10 mouse cellular contexts compared by ENCODE assay signal in genomic region chr1:51719897-51720673, GRCm38 (mm10).
DNase-seq lines count a peak whose midpoint lies in the region; ATAC-seq and TF ChIP-seq lines count a peak whose summit lies in the region.
"Had no signal": no experiment of that assay in that cellular context is flagged by ENCODE, and none has a peak within 500 bp of the region (broad histone marks: within the 10 kb centered on the region; RNA-seq: fewer than 3 reads in every experiment).

No protein-coding gene starts in this region.

- H3K27me3 ChIP-seq in kidney, postnatal 0 days (ENCODE audit: insufficient read depth, low read length), result no peaks in the 10 kb centered on the region
- H3K27me3 ChIP-seq: embryonic facial prominence, embryonic 15.5 days; megakaryocyte, embryonic 14.5 days had no signal

- no peak; the same call in 1 of the 2 replicates for ATAC-seq in kidney, postnatal 0 days (replicated peaks; ENCODE audit: low FRiP score, low read depth)

- H3K9me3 ChIP-seq in kidney, postnatal 0 days (replicated peaks; ENCODE audit: low read length), result no peaks in the 10 kb centered on the region
- H3K9me3 ChIP-seq: embryonic facial prominence, embryonic 15.5 days had no signal

- peak; percentile 8 to 23 for DNase-seq in left cerebral cortex, adult 18-20 months (ENCODE audit: low spot score in 2 of 2)
- no peak for DNase-seq in left cerebral cortex, postnatal 10 days (ENCODE audit: extremely low spot score in 1 of 2, low spot score in 2 of 2)
- peak; percentile 18 for DNase-seq in fat pad, adult 2 months (ENCODE audit: extremely low read depth, low read depth, low spot score)
- no peak for DNase-seq in kidney, postnatal 0 days (ENCODE audit: low spot score)
- peak; percentile 26 for DNase-seq in lung, postnatal 25 days (ENCODE audit: low spot score)
- DNase-seq in ovary, postnatal 10 days (ENCODE audit: low spot score), result no peak
- no peak for DNase-seq in B cell, adult 2 months
- DNase-seq in retina, embryonic 14.5 days (ENCODE audit: low spot score), result no peak

- intact Hi-C loops in left cerebral cortex, postnatal 10 days (cut with DNase I), result no loop called here

- WGBS in kidney, postnatal 0 days, result 40% methylated on average over 9 of the region's 9 CpGs

- H3K9ac ChIP-seq in kidney, postnatal 0 days (ENCODE audit: low read depth, low read length), result no peak overlapping the region
- H3K9ac ChIP-seq: embryonic facial prominence, embryonic 15.5 days had no signal

- H3K4me2 ChIP-seq in kidney, postnatal 0 days (ENCODE audit: low read length), result peak overlapping the region; percentile 31; the same call in 1 of the 2 replicates
- H3K4me2 ChIP-seq: embryonic facial prominence, embryonic 15.5 days had no signal

- no peaks in the 10 kb centered on the region for H3K36me3 ChIP-seq in kidney, postnatal 0 days (ENCODE audit: insufficient read depth, low read length)
- H3K36me3 ChIP-seq: embryonic facial prominence, embryonic 15.5 days had no signal

- H3K4me3 ChIP-seq in kidney, postnatal 0 days (replicated peaks; ENCODE audit: low read depth, low read length), result no peak overlapping the region
- H3K4me3 ChIP-seq: embryonic facial prominence, embryonic 15.5 days; megakaryocyte, embryonic 14.5 days had no signal

- no peak overlapping the region for H3K27ac ChIP-seq in kidney, postnatal 0 days
- H3K27ac ChIP-seq: embryonic facial prominence, embryonic 15.5 days had no signal

- no peak for TF ChIP-seq CTCF in kidney, postnatal 0 days (IDR thresholded peaks at IDR 0.05; ENCODE audit: low read depth)

- H3K4me1 ChIP-seq in kidney, postnatal 0 days (replicated peaks; ENCODE audit: insufficient read depth, low read length), result no peaks in the 10 kb centered on the region
- H3K4me1 ChIP-seq: embryonic facial prominence, embryonic 15.5 days; megakaryocyte, embryonic 14.5 days had no signal

Comparison
In these comparisons a context has a peak if more than half of its experiments do, and no peak if none do; other contexts are left out.
1. DNase-seq: peak in left cerebral cortex, adult 18-20 months (2 of 2), fat pad, adult 2 months (single experiment) and lung, postnatal 25 days (single experiment); none in left cerebral cortex, postnatal 10 days (0 of 2), kidney, postnatal 0 days (single experiment), ovary, postnatal 10 days (single experiment), B cell, adult 2 months (0 of 2) and retina, embryonic 14.5 days (single experiment).